Mouse (Mus musculus): ENCODE results near the gene Mcu. TPM values are rescaled to one million over a fixed set of nuclear protein-coding genes. Genes with fewer than 3 reads are reported as not detected.

Gene Mcu
- total and polyA plus RNA-seq, 3 experiments = 4.9 to 5.7 (median 5.3) TPM

GRCm38 (mm10) chr10:59577871-59578801 is 38.4 kb downstream of the Mcu start (continued):
- TF ChIP-seq KAT2A (IDR thresholded peaks at IDR 0.05; ENCODE audit: insufficient replicate concordance, low read length) = no peak

- Histone ChIP-seq H3K79me2 (replicated peaks; ENCODE audit: control insufficient read depth, extremely low read depth, insufficient read depth, poor library complexity, severe bottlenecking) (no peaks in the 10 kb centered on the region; the same call in 1 of the 2 replicates), H3K36me3 (replicated peaks in 1 of 2; ENCODE audit: control insufficient read depth in 1 of 2, insufficient read depth in 1 of 2, low read length in 1 of 2) (no peaks in the 10 kb centered on the region), H3K9ac (ENCODE audit: insufficient read depth, low read depth) (no peak overlapping the region), H3K27me3 (replicated peaks) (no peaks in the 10 kb centered on the region), H3K4me2 (ENCODE audit: insufficient read depth, low read depth, poor library complexity, severe bottlenecking) (no peak overlapping the region), H3K9me3 (replicated peaks; ENCODE audit: low read length) (peaks cover 11% of the 10 kb centered on the region), H3K4me1 (ENCODE audit: control insufficient read depth in 1 of 2, insufficient read depth in 2 of 2) (peaks cover 10 to 29% of the 10 kb centered on the region in 2 experiments), H3K27ac (ENCODE audit: insufficient read depth, low read depth) (no peak overlapping the region), H3K4me3 (replicated peaks in 1 of 3; ENCODE audit: low read depth in 2 of 3, low read length in 2 of 3, poor library complexity in 1 of 3) (no peak overlapping the region)
- in situ Hi-C loops (cut with MboI; ENCODE audit: low pct_ligation_motif_present, low pct_unique_long_range_greater_than_20kb, low sequenced_read_pairs) = no loop called here
- no peak for DNase-seq (ENCODE audit: extremely low read depth)
- TF ChIP-seq MAX (IDR thresholded peaks at IDR 0.05; ENCODE audit: low read length) = no peak
- no peak for TF ChIP-seq GABPA (IDR thresholded peaks at IDR 0.05; ENCODE audit: insufficient replicate concordance, low read depth, low read length)
- no peak for TF ChIP-seq E2F4 (IDR thresholded peaks at IDR 0.05; ENCODE audit: insufficient replicate concordance, low read depth, low read length)
- no peak for TF ChIP-seq CTCF (conservative IDR thresholded peaks at IDR 0.05 in 1 of 2, IDR thresholded peaks at IDR 0.05 in 1 of 2; ENCODE audit: low read depth in 2 of 2, low read length in 2 of 2)
- no peak for TF ChIP-seq USF2 (conservative IDR thresholded peaks at IDR 0.05; ENCODE audit: low read depth, low read length)
- TF ChIP-seq CHD1 (IDR thresholded peaks at IDR 0.05; ENCODE audit: low read depth, low read length) = no peak
- no peak for TF ChIP-seq TBP (conservative IDR thresholded peaks at IDR 0.05; ENCODE audit: low read depth, low read length)
- no peak for TF ChIP-seq POLR2A (IDR thresholded peaks at IDR 0.05; ENCODE audit: low read depth, low read length)
- no peak for TF ChIP-seq ETS1 (conservative IDR thresholded peaks at IDR 0.05; ENCODE audit: low read depth, low read length)
- TF ChIP-seq IRF4 (IDR thresholded peaks at IDR 0.05; ENCODE audit: low read depth, low read length) = no peak
- no peak for TF ChIP-seq SMC3 (IDR thresholded peaks at IDR 0.05; ENCODE audit: low read depth, low read length)
- TF ChIP-seq NELFE (IDR thresholded peaks at IDR 0.05; ENCODE audit: low read depth, low read length) = no peak
- no peak for TF ChIP-seq JUN (IDR thresholded peaks at IDR 0.05; ENCODE audit: insufficient read depth, low read depth, low read length)
- no peak for TF ChIP-seq RAD21 (IDR thresholded peaks at IDR 0.05; ENCODE audit: low read depth, low read length)
- no peak for TF ChIP-seq TCF12 (IDR thresholded peaks at IDR 0.05; ENCODE audit: low read depth, low read length)
- dilution Hi-C loops (cut with MboI; ENCODE audit: extremely low pct_ligation_motif_present, extremely low pct_unique_long_range_greater_than_20kb, low sequenced_read_pairs) = no loop called here
Measured at GRCm38 (mm10) chr10:59576305-59576704, 40.2 kb downstream of the Mcu start.

- no peak overlapping the region for H3K27ac ChIP-seq (ENCODE audit: insufficient read depth, low read depth)
Measured at GRCm38 (mm10) chr10:59571964-59572363, 44.5 kb downstream of the Mcu start.

More at GRCm38 (mm10) chr10:59571964-59572363, 44.5 kb downstream of the Mcu start:
- Histone ChIP-seq H3K4me3 (replicated peaks in 1 of 3; ENCODE audit: low read depth in 2 of 3, low read length in 2 of 3, poor library complexity in 1 of 3) (no peak overlapping the region), H3K9ac (ENCODE audit: insufficient read depth, low read depth) (no peak overlapping the region), H3K9me3 (replicated peaks; ENCODE audit: low read length) (peaks cover 11% of the 10 kb centered on the region), H3K27me3 (replicated peaks) (no peaks in the 10 kb centered on the region), H3K4me2 (ENCODE audit: insufficient read depth, low read depth, poor library complexity, severe bottlenecking) (no peak overlapping the region), H3K4me1 (ENCODE audit: control insufficient read depth in 1 of 2, insufficient read depth in 2 of 2) (peaks cover 0 to 19% of the 10 kb centered on the region in 2 experiments; a peak in 2 of 4 replicates), H3K36me3 (replicated peaks in 1 of 2; ENCODE audit: control insufficient read depth in 1 of 2, insufficient read depth in 1 of 2, low read length in 1 of 2) (peaks cover 0 to 5% of the 10 kb centered on the region in 2 experiments), H3K79me2 (replicated peaks; ENCODE audit: control insufficient read depth, extremely low read depth, insufficient read depth, poor library complexity, severe bottlenecking) (no peaks in the 10 kb centered on the region)
- dilution Hi-C loops (cut with MboI; ENCODE audit: extremely low pct_ligation_motif_present, extremely low pct_unique_long_range_greater_than_20kb, low sequenced_read_pairs) (no loop called here), in situ Hi-C loops (cut with MboI; ENCODE audit: low pct_ligation_motif_present, low pct_unique_long_range_greater_than_20kb, low sequenced_read_pairs) (no loop called here)
- no peak for DNase-seq (ENCODE audit: extremely low read depth)
- TF ChIP-seq CHD2 (IDR thresholded peaks at IDR 0.05; ENCODE audit: low read length) (no peak), PAX5 (IDR thresholded peaks at IDR 0.05; ENCODE audit: low read length) (no peak), MEF2A (IDR thresholded peaks at IDR 0.05; ENCODE audit: borderline replicate concordance, low read depth, low read length) (no peak), MAX (IDR thresholded peaks at IDR 0.05; ENCODE audit: low read length) (no peak), POLR2A (IDR thresholded peaks at IDR 0.05; ENCODE audit: low read depth, low read length) (no peak), UBTF (IDR thresholded peaks at IDR 0.05; ENCODE audit: low read depth, low read length) (no peak), ETS1 (conservative IDR thresholded peaks at IDR 0.05; ENCODE audit: low read depth, low read length) (no peak), IRF4 (IDR thresholded peaks at IDR 0.05; ENCODE audit: low read depth, low read length) (no peak), JUND (conservative IDR thresholded peaks at IDR 0.05; ENCODE audit: low read depth, low read length) (no peak), GABPA (IDR thresholded peaks at IDR 0.05; ENCODE audit: insufficient replicate concordance, low read depth, low read length) (no peak), SMC3 (IDR thresholded peaks at IDR 0.05; ENCODE audit: low read depth, low read length) (no peak), HCFC1 (IDR thresholded peaks at IDR 0.05; ENCODE audit: low read depth, low read length) (no peak), USF1 (IDR thresholded peaks at IDR 0.05; ENCODE audit: low read depth, low read length) (no peak), NRF1 (IDR thresholded peaks at IDR 0.05; ENCODE audit: low read depth, low read length) (no peak), BHLHE40 (IDR thresholded peaks at IDR 0.05; ENCODE audit: low read depth, low read length) (no peak), ZKSCAN1 (IDR thresholded peaks at IDR 0.05; ENCODE audit: borderline replicate concordance, low read depth, low read length) (no peak), RCOR1 (conservative IDR thresholded peaks at IDR 0.05; ENCODE audit: low read depth, low read length) (no peak), TBP (conservative IDR thresholded peaks at IDR 0.05; ENCODE audit: low read depth, low read length) (no peak), ZNF384 (IDR thresholded peaks at IDR 0.05; ENCODE audit: low read depth, low read length) (no peak)
